Mouse (Mus musculus): ENCODE results near the gene Bivm.

The Bivm gene

DNA sequence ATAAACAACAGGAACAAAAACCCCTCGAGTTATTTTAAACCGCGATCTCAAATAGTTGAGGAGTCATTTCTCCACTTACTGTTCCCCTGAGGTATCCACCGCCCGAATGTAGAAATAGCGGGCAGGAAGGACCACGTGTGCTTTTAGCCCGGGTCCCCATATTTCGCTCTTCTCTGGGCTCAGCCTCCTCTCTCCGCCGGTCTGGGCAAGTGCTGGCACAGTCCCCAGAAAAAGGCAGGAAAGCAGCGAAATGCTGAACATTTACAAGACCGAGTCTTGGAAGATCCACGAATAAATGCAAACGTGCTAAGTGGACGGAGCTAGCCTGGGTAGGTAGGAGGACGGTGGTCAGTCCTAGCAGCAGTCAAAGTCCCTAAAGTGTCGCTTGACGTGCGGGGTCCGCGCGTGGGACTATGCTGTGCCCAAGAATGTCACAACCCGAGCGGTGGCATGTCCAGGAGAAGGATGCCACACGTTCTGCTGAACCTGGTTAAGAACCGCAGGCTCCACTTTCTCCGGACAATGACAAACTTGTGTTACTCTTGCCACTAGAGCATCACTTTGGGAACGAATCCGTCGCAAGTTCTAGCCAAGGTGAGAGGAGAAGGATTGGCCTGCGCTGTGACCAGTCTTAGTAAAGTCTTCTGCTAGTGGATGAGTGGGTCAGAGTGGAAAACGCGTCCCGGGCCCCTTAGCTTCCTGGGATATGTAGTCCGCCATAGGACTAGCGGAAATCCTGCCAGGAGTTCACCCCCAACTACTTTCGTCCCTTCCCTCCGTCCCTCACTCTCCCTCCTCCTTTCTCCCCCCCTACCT lies at the start of gene Bivm, which contains the start of gene Kdelc1:
TSS of gene Bivm (plus strand) at position 719 of the 816 bp plus-strand sequence.
TSS of gene Kdelc1 (minus strand) at position 570 of the 816 bp plus-strand sequence.
- peak; percentile 79 for DNase-seq (ENCODE audit: low read depth)

- DNase-seq (ENCODE audit: low read depth): peak; percentile 87
Measured at GRCm38 (mm10) chr1:44101448-44102225, 17.1 kb upstream of the Bivm start.

DNA sequence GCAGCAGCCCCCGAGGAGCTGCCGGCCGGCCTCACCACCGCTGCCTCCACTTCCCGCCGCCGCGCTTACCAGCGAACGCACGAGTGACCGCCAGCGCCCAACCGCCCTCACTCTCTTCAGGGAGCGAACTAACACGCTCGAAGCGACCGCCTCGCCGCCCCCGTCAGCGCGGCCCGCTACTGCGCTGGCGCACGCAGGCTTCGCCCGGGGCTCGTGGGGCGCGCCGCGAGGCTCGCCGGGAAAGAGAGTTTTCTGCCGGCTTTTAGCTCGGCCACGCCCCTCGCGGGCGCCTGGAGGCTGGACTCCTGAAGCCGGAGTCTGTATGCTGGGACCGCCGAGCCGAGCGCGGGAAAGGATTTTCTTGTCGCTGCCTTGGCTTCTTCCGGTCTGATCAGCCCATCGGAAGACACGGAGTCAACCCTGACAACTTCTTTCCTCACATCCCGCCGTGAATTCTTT lies 16.5 kb upstream of the Bivm start, which contains the start of gene Tex30:
TSS of gene Tex30 (minus strand) at position 183 of the 459 bp plus-strand sequence.
- DNase-seq (ENCODE audit: low read depth): peak; percentile 94

DNA sequence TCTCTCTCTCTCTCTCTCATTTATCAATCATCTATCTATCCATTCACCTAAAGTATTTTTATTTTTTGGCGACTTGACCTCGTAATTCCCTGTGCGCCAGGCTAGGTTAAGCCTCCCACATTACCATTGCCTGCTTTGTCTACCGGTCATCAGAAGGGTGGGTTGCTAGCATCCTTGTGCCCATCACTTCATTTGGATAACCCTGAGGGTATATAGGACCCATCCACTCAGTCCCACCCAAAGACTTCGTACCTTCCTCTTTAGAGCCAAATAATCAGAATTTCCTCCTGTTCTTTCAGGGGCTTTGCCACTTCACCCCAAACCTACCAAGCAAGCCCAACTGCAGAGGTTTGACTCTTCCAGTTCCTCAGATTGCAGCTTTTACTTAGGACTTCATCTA lies 15.8 kb upstream of the Bivm start:
- peak; percentile 28 for DNase-seq (ENCODE audit: low read depth)

DNA sequence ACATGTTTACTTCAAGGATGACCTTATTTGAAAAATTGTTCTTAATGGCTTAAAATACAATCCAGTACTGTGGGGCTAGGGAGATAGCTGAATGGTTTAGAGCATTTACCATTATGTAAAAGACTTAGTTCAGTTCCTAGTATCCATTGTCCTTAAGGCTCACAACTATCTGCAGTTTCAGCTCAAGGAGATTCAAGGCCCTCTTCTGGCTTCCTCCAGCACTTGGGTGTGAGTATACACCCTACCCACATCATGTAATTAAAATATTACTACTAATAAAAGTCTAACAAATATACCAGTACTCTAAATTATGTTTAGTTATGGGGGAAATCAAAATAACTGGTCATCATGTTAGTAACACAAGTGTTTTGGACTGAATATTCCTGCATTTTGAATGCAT lies 1.2 kb upstream of the Bivm start:
- DNase-seq (ENCODE audit: low read depth): no peak

DNA sequence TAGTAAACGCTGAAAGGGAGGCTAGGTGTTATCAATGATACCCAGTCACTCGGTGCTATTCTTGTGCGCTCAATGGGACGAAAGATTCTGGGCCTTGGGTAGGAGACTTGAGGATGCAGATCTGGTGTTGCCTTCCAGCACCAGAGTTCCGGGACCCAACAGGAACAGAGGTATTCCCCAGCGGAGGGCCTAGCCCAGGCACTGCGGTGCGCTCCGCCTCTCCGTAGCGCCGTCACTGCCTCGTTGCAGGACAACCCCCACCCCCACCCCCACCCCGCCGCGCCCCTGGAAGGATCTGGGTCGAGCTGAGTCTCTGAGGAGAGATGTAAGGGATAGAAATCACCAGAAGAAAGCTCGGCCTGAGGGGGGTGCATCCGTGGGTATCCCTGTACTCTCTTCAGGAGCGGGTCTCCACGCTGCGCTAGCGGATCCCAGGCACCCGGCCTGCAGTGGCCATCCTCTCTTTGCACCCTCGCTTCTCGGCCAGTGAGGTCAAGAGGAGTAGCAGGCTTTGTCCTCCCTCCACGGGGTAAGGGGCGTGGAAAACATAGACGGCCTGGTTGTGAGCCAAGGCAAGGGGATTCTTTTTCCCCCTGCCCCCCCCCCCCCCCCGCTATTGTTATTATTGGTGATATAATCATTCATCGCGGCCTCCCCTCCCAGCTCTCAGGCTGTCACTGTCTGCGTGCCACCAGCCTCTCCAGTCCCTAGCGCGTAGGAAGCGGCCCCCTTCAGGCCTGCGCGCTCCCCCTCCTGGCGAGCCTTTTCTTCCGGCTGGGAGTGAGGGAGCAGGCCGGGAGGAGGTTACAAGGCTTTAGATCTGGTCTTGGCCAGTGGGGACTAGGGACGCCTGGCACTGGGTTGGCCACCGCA lies 680 bp downstream of the Bivm start:
- DNase-seq (ENCODE audit: low read depth): peak; percentile 62

DNA sequence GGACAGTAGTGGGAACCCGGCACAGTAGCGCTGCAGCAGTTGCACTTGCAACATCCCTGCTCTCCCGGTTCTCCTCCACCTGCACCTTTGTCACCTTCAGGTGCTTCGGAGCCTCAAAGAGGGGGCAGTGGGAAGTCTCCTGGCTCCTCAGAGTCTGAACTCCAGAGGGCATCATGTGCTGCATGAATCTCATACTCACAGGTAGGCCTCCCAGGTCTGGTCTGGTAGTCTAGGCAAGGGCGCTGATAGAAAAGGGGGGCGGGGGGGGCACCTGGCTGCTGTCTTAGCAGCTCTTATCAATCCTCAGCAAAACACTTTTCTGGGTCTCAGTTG lies 1.3 kb downstream of the Bivm start:
- no peak for DNase-seq (ENCODE audit: low read depth)

- DNase-seq (ENCODE audit: low read depth): peak; percentile 75
Measured at GRCm38 (mm10) chr1:44122256-44122655, 3.5 kb downstream of the Bivm start.

- DNase-seq (ENCODE audit: low read depth): no peak
Measured at GRCm38 (mm10) chr1:44125590-44125989, 6.8 kb downstream of the Bivm start.

- no peak for DNase-seq (ENCODE audit: low read depth)
Measured at GRCm38 (mm10) chr1:44129929-44130581, 11.3 kb downstream of the Bivm start.

DNA sequence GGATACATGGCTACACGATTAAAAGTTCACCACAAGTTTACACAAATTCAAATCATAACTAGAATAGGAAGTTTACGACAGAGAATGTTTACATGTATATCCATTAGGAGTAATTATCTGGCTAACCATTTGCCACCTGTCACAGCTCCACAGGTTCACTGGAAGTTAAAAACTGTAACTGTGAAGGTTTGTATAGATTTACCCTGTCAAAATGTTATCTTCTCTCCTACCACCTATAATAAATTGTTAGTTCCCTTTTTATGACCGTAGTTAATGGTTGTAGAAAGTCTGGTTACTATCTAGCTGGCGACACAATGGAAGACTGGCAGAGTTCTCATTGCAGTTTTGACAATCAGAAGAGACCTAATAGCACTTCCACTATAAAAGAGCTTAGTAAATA lies 21.5 kb downstream of the Bivm start:
- DNase-seq (ENCODE audit: low read depth): no peak

GRCm38 (mm10) chr1:44142747-44143146 lies 24.0 kb downstream of the Bivm start:
- no peak for DNase-seq (ENCODE audit: low read depth)

DNA sequence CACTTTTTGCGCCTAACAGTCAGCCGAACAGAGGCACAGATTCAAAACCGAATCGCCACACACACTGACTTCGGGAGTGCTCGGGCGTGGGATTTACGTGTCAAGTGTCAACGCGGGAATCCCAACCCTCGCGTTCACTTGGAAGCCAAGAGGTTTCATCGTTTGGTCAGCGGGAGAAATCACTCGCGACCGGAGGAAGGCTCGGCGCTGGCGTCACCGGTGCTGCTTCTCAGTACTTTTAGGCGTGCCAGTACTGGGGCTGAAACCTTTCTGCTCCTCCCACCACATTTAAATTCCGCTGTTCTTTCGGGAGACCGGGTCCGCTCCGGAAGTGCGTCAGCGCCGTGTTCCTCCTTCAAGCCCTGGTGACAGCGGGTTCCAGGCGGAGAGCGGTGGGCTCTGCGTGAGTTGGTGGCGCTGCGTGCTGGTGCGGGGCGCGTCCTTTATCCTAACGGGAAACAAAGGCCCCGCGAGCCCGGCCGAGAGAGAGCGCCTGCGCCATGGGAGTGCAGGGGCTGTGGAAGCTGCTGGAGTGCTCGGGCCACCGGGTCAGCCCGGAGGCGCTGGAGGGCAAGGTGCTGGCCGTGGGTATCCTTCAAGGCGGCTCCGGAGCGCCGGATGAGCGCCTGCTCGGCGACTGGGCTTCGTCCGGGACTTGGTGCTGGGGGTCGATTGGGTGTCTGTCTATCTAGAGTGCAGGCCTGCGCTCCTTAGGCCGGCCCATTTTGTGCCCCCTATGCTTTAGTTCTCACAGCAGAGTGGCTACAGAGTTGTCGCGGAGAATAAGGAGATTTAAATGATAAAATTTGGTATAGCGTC lies 29.0 kb downstream of the Bivm start, which contains the start of gene Ercc5:
TSS of gene Ercc5 (plus strand) at position 182 of the 819 bp plus-strand sequence.
- DNase-seq (ENCODE audit: low read depth): peak; percentile 90

- peak; percentile 40 for DNase-seq (ENCODE audit: low read depth)
Measured at GRCm38 (mm10) chr1:44148706-44149105, 29.9 kb downstream of the Bivm start.

DNA sequence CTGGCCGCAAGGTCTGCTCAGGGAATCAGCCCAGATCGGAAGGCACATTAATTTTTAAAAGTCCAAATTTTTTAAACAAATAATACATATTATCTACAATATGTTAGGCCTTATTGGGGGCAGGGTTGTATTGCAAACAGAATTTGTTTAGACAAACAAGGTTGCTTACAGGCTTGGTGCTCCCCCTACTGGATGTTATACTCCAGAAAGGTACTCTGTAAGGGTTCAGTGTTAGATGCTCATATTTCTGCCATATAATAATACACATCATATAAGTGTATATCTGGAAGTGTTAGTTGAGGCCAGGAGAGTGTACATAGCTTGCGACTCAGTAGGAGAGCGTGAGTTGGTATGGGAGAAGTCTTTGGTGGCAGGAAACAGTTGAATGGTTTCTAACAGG lies 36.5 kb downstream of the Bivm start:
- peak; percentile 62 for DNase-seq (ENCODE audit: low read depth)

GRCm38 (mm10) chr1:44158317-44158716 lies 39.6 kb downstream of the Bivm start:
- DNase-seq (ENCODE audit: low read depth): no peak

DNA sequence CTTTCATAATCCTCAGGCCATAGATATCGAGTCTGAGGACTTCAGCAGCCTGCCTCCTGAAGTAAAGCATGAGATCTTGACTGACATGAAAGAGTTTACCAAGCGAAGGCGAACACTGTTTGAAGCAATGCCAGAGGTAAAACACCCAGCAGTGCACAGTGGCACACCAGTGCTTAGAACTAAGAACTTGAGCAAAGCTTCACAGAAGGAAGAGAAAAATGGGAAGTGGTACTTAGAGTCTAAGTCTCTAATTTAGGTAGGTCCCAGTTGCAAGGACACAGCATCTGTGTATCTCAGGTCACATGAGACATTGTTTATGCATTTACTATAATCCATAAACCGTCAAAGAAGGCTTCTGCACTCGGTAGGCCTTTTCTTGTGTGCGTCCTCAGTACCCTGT lies 43.1 kb downstream of the Bivm start:
- no peak for DNase-seq (ENCODE audit: low read depth)

- no peak for DNase-seq (ENCODE audit: low read depth)
Measured at GRCm38 (mm10) chr1:44162389-44162788, 43.6 kb downstream of the Bivm start.

GRCm38 (mm10) chr1:44167859-44168383 lies 49.2 kb downstream of the Bivm start:
- no peak for DNase-seq (ENCODE audit: low read depth)

GRCm38 (mm10) chr1:44172656-44173055 lies 53.9 kb downstream of the Bivm start:
- no peak for DNase-seq (ENCODE audit: low read depth)
